Mouse (Mus musculus) MEL (cell line): Measurements from ENCODE around the gene 1600002K03Rik.

ENCODE experiments used
- CTCF ChIP-seq, 3 experiments: IDR thresholded peaks in 2 of 3; conservative IDR thresholded peaks in 1 of 3; 2 replicates each; pipeline ENCODE4 v1.5.1; 2011 to 2012; ENCODE audit warnings: low read length in 3 of 3, low read depth in 2 of 3, mild to moderate bottlenecking in 2 of 3, improper control_type of control experiment in 1 of 3, inconsistent platforms in 1 of 3, mixed read lengths in 1 of 3, moderate library complexity in 1 of 3; ENCODE audit not compliant: control insufficient read depth in 1 of 3, insufficient read depth in 1 of 3, poor library complexity in 1 of 3, severe bottlenecking in 1 of 3
- EP300 ChIP-seq, 2 experiments: IDR thresholded peaks; 2 replicates each; pipeline ENCODE4 v1.6.1; 2011; ENCODE audit warnings: improper control_type of control experiment in 2 of 2, low read length in 2 of 2, low read depth in 1 of 2, mild to moderate bottlenecking in 1 of 2
- GATA1 ChIP-seq: IDR thresholded peaks from 2 replicates; pipeline ENCODE4 v1.6.1; 2011; ENCODE audit warnings: low read depth, low read length, improper control_type of control experiment
- NELFE ChIP-seq: IDR thresholded peaks from 2 replicates; pipeline ENCODE4 v1.6.1; 2011; ENCODE audit warnings: low read depth, low read length, improper control_type of control experiment
- POLR2A ChIP-seq, 2 experiments: IDR thresholded peaks; 2 replicates each; pipeline ENCODE4 v1.6.1; 2011 to 2012; ENCODE audit warnings: low read length in 2 of 2, mild to moderate bottlenecking in 2 of 2, control low read depth in 1 of 2, improper control_type of control experiment in 1 of 2, low read depth in 1 of 2, moderate library complexity in 1 of 2; ENCODE audit not compliant: control insufficient read depth in 1 of 2, insufficient read depth in 1 of 2, poor library complexity in 1 of 2
- SIN3A ChIP-seq: IDR thresholded peaks from 2 replicates; pipeline ENCODE4 v1.6.1; 2012; ENCODE audit warnings: low read length, improper control_type of control experiment, inconsistent platforms
- SMC3 ChIP-seq: IDR thresholded peaks from 2 replicates; pipeline ENCODE4 v1.6.1; 2011; ENCODE audit warnings: low read depth, low read length, improper control_type of control experiment
- USF1 ChIP-seq: IDR thresholded peaks from 2 replicates; pipeline ENCODE4 v1.6.1; 2014; ENCODE audit warnings: low read depth, mild to moderate bottlenecking, inconsistent platforms, low read length, improper control_type of control experiment, moderate library complexity
- ZKSCAN1 ChIP-seq: IDR thresholded peaks from 2 replicates; pipeline ENCODE4 v1.6.1; 2012; ENCODE audit warnings: low read depth, mild to moderate bottlenecking, inconsistent platforms, low read length, improper control_type of control experiment, moderate library complexity

GRCm38 (mm10) chr10:80179068-80180051, 6.6 kb downstream of the 1600002K03Rik start, which contains the start of gene Efna2:
- TF ChIP-seq GATA1, result no peak
- TF ChIP-seq SIN3A, result no peak
- TF ChIP-seq USF1, result no peak
- TF ChIP-seq POLR2A (IDR thresholded peaks at IDR 0.05; ENCODE audit: control insufficient read depth in 1 of 2, insufficient read depth in 1 of 2, low read depth in 1 of 2, low read length in 2 of 2, poor library complexity in 1 of 2), result no peak
- no peak for TF ChIP-seq SMC3
- TF ChIP-seq ZKSCAN1, result no peak
- TF ChIP-seq EP300 (IDR thresholded peaks at IDR 0.05; ENCODE audit: low read depth in 1 of 2, low read length in 2 of 2), result no peak
- TF ChIP-seq CTCF (IDR thresholded peaks at IDR 0.05 in 2 of 3, conservative IDR thresholded peaks at IDR 0.05 in 1 of 3; ENCODE audit: control insufficient read depth in 1 of 3, insufficient read depth in 1 of 3, low read depth in 2 of 3, low read length in 3 of 3, poor library complexity in 1 of 3, severe bottlenecking in 1 of 3), result no peak
- no peak for TF ChIP-seq NELFE
